Mouse (Mus musculus) heart, adult 18-20 months (tissue): ENCODE measurements around the gene Tesc. TPM values are rescaled to one million over a fixed set of nuclear protein-coding genes. Genes with fewer than 3 reads are reported as not detected.

Experiments
- DNase-seq, 2 experiments: peaks; one replicate each; pipeline ENCODE4 v3.0.0; 2021 to 2022; ENCODE audit warnings: mixed read lengths in 1 of 2
- total RNA-seq, 2 experiments: library from RNA; stranded (reverse); gene quantifications; 2 replicates each; pipeline ENCODE4 v1.2.3; 2021

The Tesc gene
- total RNA-seq, 2 experiments from 2014 or later: 183 to 211 TPM

DNA sequence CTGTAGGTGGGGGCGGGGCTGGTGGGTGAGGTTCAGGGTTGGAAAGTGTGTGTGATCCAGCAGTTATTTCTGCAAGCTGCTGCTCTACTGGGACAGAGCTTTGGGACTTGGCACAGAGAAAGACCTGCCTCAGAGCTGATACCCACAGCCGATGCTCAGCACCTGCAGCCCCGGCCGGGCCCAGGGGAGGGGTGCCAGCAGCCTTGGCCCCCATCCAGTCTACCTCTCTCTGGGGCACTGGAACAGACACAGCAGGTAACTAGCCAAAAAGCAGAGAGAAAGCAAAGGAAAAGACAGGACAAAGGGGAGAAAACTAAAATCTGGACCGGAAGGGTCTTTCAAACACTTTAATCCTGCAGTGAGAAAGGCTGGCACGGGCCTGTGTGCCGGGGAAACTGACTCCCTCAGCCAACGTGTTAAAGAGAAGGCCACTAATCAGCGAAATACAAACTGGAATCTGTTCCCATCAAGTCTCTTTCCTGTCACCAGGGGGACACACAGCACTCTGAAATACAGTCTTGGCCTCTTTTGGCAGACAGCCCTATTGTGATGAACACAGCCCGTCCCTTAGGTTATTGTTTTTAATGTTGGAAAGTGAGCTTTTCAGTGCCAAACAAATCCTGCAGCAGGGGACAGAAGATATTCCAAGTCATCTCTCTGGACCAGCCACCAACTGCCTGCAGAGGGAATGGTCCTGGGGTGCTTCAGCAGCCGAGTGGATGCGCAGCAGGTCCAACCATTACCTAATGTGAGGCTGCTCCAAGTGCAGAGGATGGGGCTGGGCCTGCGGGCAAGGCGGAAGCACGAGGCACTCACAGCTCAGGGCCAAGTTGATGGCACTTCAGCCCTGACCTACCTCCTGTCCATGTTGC is 49.4 kb downstream of the Tesc start:
- DNase-seq: no peak

DNA sequence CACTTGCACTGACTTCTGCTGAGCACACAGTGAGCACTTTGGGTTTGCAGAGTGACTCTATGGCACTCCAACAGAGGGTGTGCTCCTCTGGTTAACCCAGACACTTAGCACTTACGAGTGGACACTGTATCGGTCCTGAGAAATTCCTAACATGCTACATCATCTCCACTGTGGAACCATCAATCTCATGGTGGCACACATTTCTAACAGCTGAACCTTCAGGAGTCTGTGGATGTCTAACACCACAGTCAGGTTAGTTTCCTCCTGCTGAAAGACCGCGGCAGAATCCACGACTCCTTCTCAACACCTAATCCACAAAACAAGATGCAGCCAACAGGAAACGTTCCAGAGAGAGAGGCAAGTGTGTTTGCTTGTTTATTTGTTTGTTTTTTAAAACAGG is 51.0 kb downstream of the Tesc start:
- no peak for DNase-seq

DNA sequence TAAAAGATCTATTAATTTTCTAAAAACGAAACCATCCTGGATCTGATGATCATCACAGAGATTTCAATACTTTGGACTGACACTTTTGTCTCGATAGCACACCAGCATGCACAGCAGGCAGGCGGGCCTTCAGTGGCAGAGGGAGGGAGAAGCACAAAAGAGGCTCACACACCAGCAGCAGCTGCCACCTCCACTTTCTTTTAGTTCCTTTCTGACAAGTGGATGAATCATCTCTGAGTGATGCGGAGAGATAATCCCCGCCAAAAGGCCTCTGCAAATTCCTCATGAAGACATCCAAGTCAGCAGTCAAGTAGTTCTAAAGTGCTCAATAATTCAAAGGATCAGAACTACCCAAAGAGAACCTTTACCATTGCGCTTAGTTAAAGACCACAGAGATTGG is 51.8 kb downstream of the Tesc start:
- no peak for DNase-seq

DNA sequence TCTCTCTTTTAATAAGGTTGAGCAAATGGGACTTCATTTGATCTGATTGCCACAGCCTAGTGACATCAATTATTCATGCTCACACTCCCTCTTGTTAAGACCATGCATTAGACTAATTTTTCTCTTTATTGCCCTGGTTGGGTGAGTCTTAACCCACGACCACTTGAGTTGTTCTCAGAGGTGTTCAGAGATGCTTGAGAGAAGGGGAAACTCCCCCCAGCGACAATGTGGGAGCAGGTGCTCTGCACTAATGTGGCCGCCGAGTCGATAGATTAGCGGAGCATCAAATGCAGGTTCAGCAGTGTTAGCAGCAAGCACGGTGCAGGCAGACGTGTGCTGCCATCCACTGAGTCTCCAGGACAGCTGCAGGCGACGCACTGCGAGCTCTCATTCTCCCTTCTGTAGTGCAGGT is 52.3 kb downstream of the Tesc start:
- no peak for DNase-seq

DNA sequence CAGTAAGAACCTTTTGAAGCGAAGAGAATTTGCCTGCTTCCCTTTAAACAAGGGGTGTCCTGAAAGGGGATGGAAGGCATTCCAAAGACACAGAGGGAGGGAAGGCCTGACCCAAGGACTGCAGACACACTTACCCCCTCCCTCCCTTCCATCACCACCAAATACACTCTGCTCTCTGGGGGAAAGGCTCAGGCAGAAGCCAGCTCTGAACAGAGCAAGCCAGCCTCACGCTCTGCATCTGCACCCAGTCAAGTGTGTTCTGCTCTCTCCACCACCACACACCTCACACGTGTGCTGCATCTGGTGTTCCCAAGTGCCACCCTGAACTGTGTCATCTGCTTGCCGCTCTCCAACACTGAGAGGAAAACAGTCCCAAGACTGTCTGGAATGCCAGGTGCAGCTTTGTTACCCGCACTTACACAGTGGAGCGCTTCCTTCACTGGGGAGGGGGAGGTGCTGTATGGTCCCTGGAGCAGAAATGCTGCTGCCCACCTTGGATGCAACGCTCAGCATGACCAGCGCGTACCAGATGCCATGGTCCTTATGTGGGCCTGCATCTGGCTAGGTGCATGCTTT is 53.9 kb downstream of the Tesc start:
- no peak for DNase-seq

DNA sequence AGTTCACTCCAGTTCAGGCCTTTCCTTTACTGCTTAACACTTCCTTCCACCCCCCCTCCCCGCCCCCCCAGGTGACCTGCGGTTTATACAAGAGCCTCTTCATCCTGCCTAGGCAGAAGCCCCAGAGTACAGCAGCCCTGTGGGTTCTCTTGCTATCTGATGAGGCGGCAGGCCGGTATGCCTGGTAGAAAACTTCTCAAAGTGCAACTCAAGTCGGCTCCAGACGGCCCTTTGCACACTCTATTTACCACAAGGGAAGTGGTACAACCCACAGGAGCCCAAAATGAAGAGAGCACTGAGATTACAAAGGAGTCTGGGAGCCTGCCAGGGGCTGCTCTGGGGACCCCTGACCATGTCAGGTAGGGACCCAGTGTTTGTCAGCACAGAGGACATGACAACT is 54.5 kb downstream of the Tesc start:
- DNase-seq: no peak

DNA sequence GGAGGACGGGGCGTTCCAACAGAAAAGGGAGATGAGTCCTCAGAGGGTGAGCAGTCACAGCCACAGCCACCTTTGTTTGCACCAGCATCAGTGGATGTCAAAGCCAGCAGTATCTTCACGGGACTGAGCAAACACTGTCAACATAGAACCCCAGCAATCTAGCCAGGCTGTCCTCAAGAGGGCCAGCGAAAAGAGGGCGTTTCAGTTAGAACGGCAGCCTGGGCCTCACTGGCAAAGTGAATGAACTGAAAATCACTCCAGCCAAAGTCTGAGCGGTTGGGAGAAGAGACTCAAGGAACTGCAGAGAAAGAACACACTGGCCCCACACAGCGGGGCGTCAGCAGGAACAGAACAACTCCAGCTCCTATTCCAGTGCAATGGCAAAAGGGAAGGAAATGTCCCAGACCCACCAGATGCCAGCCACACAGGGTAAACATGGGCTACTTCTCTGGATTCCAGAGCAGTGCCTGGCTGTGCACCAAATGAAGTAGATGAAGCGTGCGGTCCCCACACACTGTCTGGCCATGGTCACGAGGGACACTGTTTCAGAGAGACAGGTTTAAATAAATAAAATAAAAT is 55.6 kb downstream of the Tesc start:
- DNase-seq: no peak

DNA sequence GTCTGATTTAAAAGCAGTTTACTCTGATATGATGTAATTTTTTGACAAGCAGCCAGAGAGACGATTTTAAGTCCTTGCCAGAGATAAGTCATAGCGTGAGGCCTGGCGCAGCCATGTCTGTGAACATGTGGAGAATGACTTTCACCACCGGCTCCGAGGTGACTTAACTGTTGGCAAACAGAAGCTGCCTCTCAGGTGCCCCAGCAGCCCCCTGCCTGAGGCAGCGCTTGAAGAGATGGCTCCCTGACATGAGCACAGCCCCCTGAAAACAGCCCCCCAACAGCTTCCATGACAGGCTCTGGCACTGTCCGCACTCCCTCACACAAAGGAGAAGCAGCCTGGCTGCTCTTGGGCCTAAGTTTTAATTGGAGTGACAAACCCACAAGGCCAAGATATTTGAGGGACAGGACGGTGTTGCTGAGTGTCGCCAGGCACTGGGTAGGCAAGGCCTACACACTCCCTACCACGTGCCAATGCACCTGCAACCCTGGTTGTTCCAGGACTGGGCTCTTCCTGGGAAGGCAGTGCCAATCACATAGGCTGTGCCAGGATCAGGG is 56.7 kb downstream of the Tesc start:
- peak in 1 of 2 experiments; percentile 36 for DNase-seq

DNA sequence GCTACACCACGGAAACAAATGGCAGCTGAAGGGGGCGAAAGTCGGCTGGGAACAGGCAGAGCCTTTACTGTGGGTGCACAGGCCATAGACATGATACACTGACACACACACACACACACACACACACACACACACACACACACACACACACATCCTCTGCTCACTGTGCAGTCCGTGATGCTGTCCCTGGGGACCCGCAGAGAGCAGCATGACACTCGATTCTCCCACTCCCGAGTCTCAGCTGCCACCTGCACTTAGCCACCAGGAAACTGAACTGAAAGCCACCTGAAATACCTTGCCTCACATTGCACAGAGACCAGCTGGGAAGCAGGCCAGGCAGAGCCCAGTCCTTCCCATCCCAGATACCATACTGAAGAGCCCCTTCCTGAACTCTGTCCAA is 57.8 kb downstream of the Tesc start:
- no peak for DNase-seq

DNA sequence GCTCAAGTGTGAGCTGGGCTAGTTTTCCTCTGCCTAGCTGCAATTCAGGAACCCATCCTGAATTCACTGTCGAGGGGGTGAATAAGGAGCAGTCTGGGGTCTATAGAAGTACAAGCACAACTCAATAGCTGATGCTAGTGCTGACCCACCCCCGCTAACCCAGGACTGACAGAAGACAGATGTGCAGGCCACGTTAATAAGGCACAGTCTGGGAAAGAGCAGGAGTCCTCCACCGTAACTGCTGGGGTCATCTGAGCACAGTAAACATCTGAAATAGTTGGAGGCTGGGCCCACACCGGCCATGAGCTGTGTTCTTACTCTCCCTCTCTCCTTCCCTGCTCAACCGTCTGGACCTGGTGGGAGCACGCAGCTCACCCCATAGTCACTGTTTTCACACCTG is 59.4 kb downstream of the Tesc start:
- no peak for DNase-seq

DNA sequence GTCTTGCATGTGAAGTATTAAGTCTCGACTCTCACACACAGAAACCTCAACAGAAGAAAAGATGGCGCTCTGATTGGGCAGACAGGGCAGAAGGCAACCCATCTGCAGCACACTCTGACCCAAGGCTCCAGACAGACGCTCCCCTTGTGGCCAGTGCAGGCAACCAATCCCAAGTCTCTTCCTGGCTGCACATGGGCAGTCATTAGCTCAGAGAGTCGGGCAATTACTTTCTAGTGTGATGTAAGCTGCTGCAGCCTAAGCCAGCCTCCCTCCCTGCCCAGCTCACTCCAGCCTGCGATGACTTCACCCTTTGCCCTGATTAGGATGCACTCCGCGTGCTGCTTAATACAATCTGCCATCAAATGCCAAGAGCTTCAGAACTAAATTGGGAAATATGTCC is 61.6 kb downstream of the Tesc start:
- DNase-seq: peak; percentile 49 to 79

DNA sequence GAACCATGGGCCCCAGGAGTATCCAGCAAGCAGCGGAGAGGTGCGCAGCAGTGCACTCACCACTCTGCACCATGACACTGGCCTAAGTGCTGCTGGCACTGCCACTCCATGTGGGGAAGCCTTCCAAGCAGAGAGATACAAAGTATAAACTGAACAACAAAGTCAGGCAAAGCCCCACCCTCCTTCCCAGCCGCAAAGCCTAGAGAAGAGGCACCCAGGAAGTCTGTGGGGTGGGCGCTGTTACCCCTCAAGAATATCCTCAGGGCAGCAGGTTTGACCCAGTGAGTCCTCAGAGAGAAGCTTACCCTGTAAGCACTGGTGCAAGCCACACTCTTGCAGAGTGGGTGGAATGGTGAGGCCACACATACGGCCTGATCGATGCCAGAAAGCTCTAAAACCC is 62.6 kb downstream of the Tesc start:
- DNase-seq: no peak

DNA sequence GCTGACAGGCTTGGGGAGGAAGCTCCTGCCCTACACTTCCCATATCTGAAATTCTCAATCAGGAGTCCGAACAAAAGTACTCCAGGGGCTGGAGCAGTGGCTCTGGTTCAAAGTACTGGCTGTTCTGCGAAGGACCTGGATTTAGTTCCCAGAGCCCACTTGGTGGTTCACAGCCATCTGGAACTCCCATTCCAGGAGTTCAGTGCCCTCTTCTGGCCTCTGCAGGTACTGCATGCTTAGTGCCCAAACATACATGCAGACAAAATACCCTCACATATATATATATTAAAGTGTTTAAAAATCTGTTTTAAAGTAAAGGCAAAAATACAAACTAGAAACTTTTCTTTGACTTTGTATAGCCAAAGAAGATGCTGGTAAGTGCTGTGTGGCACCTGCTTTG is 63.3 kb downstream of the Tesc start:
- peak in 1 of 2 experiments; percentile 67 for DNase-seq

DNA sequence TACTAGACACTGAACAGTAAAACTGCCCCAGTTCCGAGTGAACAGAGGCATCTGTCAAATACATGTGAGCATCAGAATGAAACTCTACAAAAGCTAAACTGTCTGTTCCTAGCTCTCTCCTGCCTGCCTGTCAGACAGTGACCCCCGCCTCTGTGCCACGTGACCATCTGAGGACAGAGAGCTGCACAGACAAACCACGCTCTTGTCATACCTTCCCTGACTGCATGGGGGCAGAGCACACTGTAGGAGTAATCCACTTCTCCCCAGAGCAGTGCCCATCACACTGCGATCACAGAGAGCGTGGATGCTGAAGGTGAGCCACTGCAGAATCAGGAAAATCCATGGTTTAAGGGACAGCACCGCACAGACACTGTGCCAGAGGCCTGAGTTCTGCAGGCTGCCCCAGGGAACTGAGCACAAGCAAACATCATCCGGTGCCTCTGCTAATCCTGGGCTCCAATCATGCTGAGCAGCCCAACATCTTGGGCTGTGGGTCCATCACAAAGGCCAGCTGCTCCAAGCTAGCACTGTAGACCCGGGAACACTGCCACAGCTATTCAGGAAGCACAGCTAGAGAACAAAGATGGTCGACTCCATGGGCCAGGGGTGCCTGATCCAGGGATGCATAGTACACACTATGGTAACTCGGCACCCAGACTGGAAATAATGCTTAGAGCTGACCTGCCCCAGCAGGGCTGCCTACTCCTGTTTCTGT is 65.9 kb downstream of the Tesc start:
- no peak for DNase-seq

DNA sequence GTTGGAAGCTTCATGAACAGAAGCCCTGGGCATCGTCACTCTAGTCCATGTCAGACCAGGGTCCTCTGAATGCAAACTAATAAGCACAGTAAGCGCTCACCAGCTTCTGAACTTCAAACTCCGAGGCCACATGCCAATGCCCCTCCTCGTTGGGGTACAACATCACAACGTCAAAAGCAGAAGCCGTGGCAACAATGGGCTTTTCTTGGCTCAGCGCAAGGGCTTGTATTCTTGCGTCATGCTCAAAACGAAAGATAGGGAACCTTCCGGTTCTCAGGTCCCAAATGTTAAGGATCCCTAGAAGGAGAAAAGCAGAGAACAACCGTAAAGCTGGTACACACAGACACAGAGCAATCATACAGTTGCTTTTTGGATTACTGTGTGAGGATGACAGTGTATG is 67.9 kb downstream of the Tesc start:
- DNase-seq: no peak

DNA sequence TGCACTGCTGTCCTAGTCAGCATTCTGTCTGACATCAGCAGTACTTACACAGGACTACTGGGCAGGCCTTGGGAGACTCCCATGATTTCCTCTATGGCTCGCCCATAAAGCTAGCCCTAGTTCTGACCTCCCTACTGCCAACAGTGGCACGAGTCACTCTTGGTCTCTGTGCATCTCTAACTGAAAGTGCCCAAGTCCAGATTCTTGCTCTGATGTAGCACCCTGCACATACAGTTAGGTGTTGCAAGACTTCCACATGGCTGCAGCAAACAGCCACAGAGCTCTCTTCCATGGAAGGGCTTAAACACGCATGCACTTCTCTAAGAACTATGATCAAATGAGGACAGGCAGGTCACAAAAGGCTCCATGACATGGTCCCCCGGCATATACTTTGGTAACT is 68.3 kb downstream of the Tesc start:
- DNase-seq: no peak

DNA sequence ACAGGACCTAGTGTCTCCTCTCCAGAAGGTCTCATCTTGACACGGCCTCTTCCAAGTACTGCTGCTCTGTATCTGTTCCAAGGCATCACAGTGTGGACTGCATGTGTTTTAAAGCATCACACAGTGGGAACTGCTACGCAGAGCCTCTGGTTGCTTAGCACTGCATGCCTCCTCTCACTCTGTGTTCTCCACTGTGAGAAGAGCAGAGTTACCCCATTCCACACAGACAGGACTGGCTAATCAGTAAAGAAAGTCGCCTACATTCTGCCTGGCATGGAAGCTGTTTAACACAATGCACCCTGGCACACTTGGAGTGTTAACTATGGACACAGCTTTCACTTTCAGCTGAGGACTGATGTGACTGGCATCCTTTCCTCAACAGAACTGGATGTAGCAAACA is 68.8 kb downstream of the Tesc start:
- no peak for DNase-seq

DNA sequence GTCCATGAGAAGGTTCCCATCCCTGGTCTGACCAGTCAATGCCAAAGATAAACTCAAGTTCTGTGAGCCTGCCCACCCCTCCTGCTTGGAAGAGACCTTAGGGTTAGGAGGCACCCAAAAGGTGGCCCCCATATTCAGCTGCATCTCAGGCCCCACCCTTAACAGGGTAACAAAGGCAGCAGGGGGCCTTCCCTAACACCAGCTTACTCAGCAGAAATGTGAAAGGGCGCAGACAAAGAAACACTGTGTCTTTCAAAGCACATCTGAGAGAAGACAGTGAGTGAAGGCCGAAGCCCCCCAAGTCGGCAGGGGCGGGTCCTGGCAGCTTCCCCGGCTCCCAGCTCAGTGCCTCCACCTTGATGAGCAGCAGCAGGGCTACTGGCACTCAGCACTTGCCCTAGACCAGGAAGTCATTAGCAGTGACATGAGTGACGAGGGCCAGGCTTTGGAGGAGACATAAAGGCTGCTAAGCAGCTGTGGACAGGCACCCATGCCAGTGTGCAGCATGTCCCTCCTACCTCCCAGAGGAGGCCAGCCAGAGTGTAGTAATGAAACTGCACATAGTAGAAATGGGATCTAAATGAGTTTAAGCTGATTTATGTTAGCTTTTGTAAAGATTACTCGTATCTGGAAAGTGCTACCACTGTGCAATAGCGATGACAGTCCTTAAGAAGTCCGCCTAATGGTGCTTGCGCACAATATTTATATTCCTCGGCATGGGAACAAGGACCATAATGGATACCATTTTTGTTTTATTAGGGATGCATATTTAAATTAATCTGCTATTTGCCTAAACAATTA is 71.7 kb downstream of the Tesc start:
- no peak for DNase-seq

DNA sequence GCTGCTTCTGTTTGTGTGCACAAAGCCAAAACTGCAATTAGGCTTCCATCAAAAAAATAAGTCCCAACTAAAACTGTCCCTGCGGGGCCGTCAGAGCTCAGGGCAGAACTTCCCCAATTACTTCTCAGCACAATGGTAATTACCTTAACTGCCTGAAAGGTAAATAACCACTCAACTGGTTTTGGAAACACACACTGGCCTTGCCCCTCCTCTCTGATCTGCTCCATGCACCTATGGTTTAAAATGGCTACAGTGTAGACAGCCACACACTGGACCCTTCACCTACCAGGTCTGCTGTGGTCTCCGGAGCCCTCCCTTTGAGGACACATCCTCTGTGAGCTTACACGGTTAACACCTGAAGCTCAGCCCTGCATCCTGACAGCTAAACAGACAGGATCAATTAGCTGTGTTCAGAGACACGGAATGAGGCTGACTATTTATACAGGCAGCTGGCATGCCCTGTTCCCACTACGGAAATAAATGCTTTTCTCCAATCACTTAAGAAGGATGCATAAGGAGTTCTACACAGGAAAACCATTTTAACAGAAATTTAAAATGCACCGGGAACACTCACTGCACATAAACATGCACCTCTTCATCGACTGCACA is 72.4 kb downstream of the Tesc start:
- no peak for DNase-seq

DNA sequence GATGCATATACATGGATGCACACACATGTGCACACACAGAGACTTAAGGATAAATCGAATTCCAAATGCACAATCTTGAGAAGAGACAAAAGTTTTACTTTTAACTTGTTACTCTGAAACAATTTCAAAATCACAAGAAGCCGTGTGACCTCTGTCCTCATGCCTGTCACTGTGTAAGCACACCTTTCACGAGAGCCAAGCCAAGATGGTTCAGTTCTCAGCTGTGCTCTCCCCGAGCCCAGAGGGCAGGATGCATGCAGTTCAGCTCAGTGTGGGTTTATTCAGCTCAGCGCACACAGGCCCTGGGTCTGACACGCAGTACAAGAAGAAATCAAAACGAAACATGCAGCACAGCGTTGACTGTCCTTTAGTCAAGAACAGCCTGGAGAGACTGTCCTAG is 78.0 kb downstream of the Tesc start:
- no peak for DNase-seq

DNA sequence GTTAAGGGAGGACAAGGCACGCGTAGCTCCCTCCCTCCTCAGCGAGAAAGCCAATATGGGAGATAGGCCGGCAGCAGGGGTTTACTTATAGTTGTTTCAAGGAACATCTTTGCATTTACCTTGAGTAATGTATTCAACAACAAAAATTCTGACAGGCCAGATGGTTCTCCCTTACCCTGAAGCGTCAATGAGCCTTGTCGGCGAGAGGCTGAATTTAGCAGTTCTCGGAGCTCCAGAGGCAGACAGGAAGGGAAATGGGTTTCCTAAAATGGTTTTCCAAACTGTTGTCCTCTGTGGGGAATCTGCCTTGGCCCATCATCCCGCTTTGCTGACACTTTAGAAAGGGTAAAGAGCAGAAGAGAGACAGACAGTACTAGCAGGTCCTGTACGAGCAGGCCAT is 79.1 kb downstream of the Tesc start:
- DNase-seq: no peak
